Mouse (Mus musculus) retina, adult 2 months (tissue): Measurements from ENCODE around the gene Fem1b.
"Not testable (repeated sequence)": the region's sequence is repeated elsewhere in the genome, so short reads cannot be mapped to it uniquely, and the experiment has no call there.

Experiments
- DNase-seq: peaks from one replicate; pipeline ENCODE4 v3.0.0-alpha.2; 2012; ENCODE audit warnings: low read depth, low spot score

The Fem1b gene

GRCm38 (mm10) chr9:62827939-62828652 is 16.4 kb upstream of the Fem1b start:
- DNase-seq: no peak

- DNase-seq: no peak
Observed at GRCm38 (mm10) chr9:62826456-62826855, 14.7 kb upstream of the Fem1b start.

- DNase-seq: no peak
Observed at GRCm38 (mm10) chr9:62825791-62826393, 14.2 kb upstream of the Fem1b start.

- DNase-seq: no peak
Observed at GRCm38 (mm10) chr9:62821811-62822210, 10.1 kb upstream of the Fem1b start.

- DNase-seq: no peak
Observed at GRCm38 (mm10) chr9:62820829-62821228, 9.1 kb upstream of the Fem1b start.

- DNase-seq: not testable (repeated sequence)
Observed at GRCm38 (mm10) chr9:62819910-62820309, 8.2 kb upstream of the Fem1b start.

- no peak for DNase-seq
Observed at GRCm38 (mm10) chr9:62819494-62819893, 7.8 kb upstream of the Fem1b start.

GRCm38 (mm10) chr9:62817828-62818614 is 6.3 kb upstream of the Fem1b start:
- DNase-seq: no peak

- DNase-seq: no peak
Observed at GRCm38 (mm10) chr9:62817099-62817571, 5.4 kb upstream of the Fem1b start.

- no peak for DNase-seq
Observed at GRCm38 (mm10) chr9:62816323-62817098, 4.8 kb upstream of the Fem1b start.

- DNase-seq: no peak
Observed at GRCm38 (mm10) chr9:62814751-62815150, 3.0 kb upstream of the Fem1b start.

- peak; percentile 70 for DNase-seq
Observed at GRCm38 (mm10) chr9:62812216-62813049, 699 bp upstream of the Fem1b start.

- DNase-seq: no peak
Observed at GRCm38 (mm10) chr9:62810543-62811515, 905 bp downstream of the Fem1b start.

GRCm38 (mm10) chr9:62810095-62810494 is 1.6 kb downstream of the Fem1b start:
- no peak for DNase-seq

GRCm38 (mm10) chr9:62799218-62799617 is 12.5 kb downstream of the Fem1b start:
- DNase-seq: not testable (repeated sequence)

- no peak for DNase-seq
Observed at GRCm38 (mm10) chr9:62789856-62790255, 21.9 kb downstream of the Fem1b start.

- no peak for DNase-seq
Observed at GRCm38 (mm10) chr9:62786721-62787120, 25.0 kb downstream of the Fem1b start.

GRCm38 (mm10) chr9:62784233-62784632 is 27.5 kb downstream of the Fem1b start:
- DNase-seq: no peak

- DNase-seq: peak; percentile 32
Observed at GRCm38 (mm10) chr9:62782976-62783781, 28.6 kb downstream of the Fem1b start.
